Mouse (Mus musculus) CD4-positive, CD25-positive, alpha-beta regulatory T cell, adult 9 weeks (primary cell): ENCODE results near the gene Nsun3. TPM values are rescaled to one million over a fixed set of nuclear protein-coding genes. Genes with fewer than 3 reads are reported as not detected.

Experiments
- polyA plus RNA-seq: library from polyadenylated mRNA; unstranded; fragments of 100-300 nt; shearing (Covaris generic); gene quantifications from one replicate; pipeline ENCODE4 v1.2.1, GENCODE M21; 2017

The Nsun3 gene
- 25.1 TPM for polyA plus RNA-seq

GRCm38 (mm10) chr16:62786621-62787331 is at the start of gene Nsun3:
TSS of gene Nsun3 (minus strand) at chr16:62786818.

DNA sequence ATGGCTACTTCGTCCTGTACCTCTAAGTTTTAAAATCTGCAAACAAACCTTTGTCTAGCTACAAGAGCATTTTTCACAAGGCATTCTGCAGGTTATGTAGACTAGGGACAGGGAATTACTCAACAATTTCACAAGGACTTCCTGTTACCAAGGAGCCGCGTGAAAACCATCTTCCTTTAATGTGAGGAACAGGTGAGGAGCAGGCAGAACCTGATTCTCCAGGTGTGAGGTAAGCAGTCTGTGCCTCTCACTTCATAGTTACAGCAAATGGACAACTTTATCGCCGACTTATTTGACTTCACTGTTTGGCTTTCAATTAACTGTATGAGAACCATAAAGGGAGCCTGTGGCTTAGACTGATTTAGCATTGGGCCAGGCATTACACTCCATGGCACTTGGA is 27.9 kb upstream of the Nsun3 start, which contains the start of gene Stx19:
Gene Stx19, plus strand, starts transcription at position 186 of the 400 bp plus-strand sequence.

Other genes starting within 250 kb of the Nsun3 start
- gene Stx19, start 27.9 kb upstream of the Nsun3 start, polyA plus RNA-seq: 0.58 TPM
- 20.2 TPM for gene Arl13b, start 60.2 kb upstream of the Nsun3 start, polyA plus RNA-seq
- gene Pros1, start 67.5 kb upstream of the Nsun3 start, polyA plus RNA-seq: 16.6 TPM